Mouse (Mus musculus): Measurements from ENCODE around the gene Abtb1. TPM values are rescaled to one million over a fixed set of nuclear protein-coding genes. Genes with fewer than 3 reads are reported as not detected.

The Abtb1 gene
- polyA plus RNA-seq, 1 experiment from 2014 or later = 23.7 TPM

- WGBS = 71% methylated on average over 3 of the region's 3 CpGs
- H3K9me3 ChIP-seq = no peaks in the 10 kb centered on the region
- H3K4me1 ChIP-seq = peaks cover 18% of the 10 kb centered on the region
- H3K27ac ChIP-seq (replicated peaks) = no peak overlapping the region
- ATAC-seq (ENCODE audit: extremely low read depth, insufficient number of reproducible peaks, low FRiP score, low TSS enrichment) = no peak
- no peak overlapping the region for H3K4me3 ChIP-seq
- H3K27me3 ChIP-seq (replicated peaks) = no peaks in the 10 kb centered on the region
- H3K4me2 ChIP-seq = no peak overlapping the region
- H3K36me3 ChIP-seq = no peaks in the 10 kb centered on the region
- no peak overlapping the region for H3K9ac ChIP-seq
Observed at GRCm38 (mm10) chr6:88815036-88815435, 26.7 kb downstream of the Abtb1 start.

- Histone ChIP-seq H3K36me3 (no peaks in the 10 kb centered on the region), H3K27ac (replicated peaks) (no peak overlapping the region), H3K4me1 (peaks cover 26% of the 10 kb centered on the region), H3K9me3 (no peaks in the 10 kb centered on the region), H3K4me3 (no peak overlapping the region), H3K4me2 (no peak overlapping the region), H3K9ac (no peak overlapping the region), H3K27me3 (replicated peaks) (no peaks in the 10 kb centered on the region)
- 69% methylated on average over 10 of the region's 10 CpGs for WGBS
- no peak for ATAC-seq (ENCODE audit: extremely low read depth, insufficient number of reproducible peaks, low FRiP score, low TSS enrichment)
Observed at GRCm38 (mm10) chr6:88813832-88814231, 28.0 kb downstream of the Abtb1 start.

- Histone ChIP-seq H3K9ac (no peak overlapping the region), H3K4me2 (no peak overlapping the region), H3K27me3 (replicated peaks) (no peaks in the 10 kb centered on the region), H3K36me3 (no peaks in the 10 kb centered on the region), H3K9me3 (no peaks in the 10 kb centered on the region), H3K4me1 (peaks cover 26% of the 10 kb centered on the region), H3K4me3 (no peak overlapping the region), H3K27ac (replicated peaks) (no peak overlapping the region)
- 72% methylated on average over 3 of the region's 3 CpGs for WGBS
- no peak for ATAC-seq (ENCODE audit: extremely low read depth, insufficient number of reproducible peaks, low FRiP score, low TSS enrichment)
Observed at GRCm38 (mm10) chr6:88812886-88813285, 28.9 kb downstream of the Abtb1 start.

GRCm38 (mm10) chr6:88811880-88812400 is 29.8 kb downstream of the Abtb1 start:
- H3K9me3 ChIP-seq = no peaks in the 10 kb centered on the region
- 53% methylated on average over 7 of the region's 7 CpGs for WGBS
- no peaks in the 10 kb centered on the region for H3K27me3 ChIP-seq (replicated peaks)
- H3K4me2 ChIP-seq = no peak overlapping the region
- 0 out of 2 replicates have a peak overlapping the region, but pooled peaks have one; percentile 20 for H3K27ac ChIP-seq (replicated peaks)
- ATAC-seq (ENCODE audit: extremely low read depth, insufficient number of reproducible peaks, low FRiP score, low TSS enrichment) = no peak
- H3K9ac ChIP-seq = no peak overlapping the region
- H3K4me1 ChIP-seq = peaks cover 26% of the 10 kb centered on the region
- no peak overlapping the region for H3K4me3 ChIP-seq
- no peaks in the 10 kb centered on the region for H3K36me3 ChIP-seq

- Histone ChIP-seq H3K4me2 (no peak overlapping the region), H3K27me3 (replicated peaks) (no peaks in the 10 kb centered on the region), H3K36me3 (no peaks in the 10 kb centered on the region), H3K9me3 (no peaks in the 10 kb centered on the region), H3K27ac (replicated peaks) (0 out of 2 replicates have a peak overlapping the region, but pooled peaks have one; percentile 20), H3K9ac (no peak overlapping the region), H3K4me1 (peaks cover 26% of the 10 kb centered on the region), H3K4me3 (no peak overlapping the region)
- ATAC-seq (ENCODE audit: extremely low read depth, insufficient number of reproducible peaks, low FRiP score, low TSS enrichment) = no peak
- WGBS = 22% methylated on average over 6 of the region's 7 CpGs
Observed at GRCm38 (mm10) chr6:88811396-88811795, 30.4 kb downstream of the Abtb1 start.

GRCm38 (mm10) chr6:88810291-88810690 is 31.5 kb downstream of the Abtb1 start:
- Histone ChIP-seq H3K4me1 (peaks cover 26% of the 10 kb centered on the region), H3K27me3 (replicated peaks) (no peaks in the 10 kb centered on the region), H3K27ac (replicated peaks) (no peak overlapping the region), H3K36me3 (no peaks in the 10 kb centered on the region), H3K9ac (no peak overlapping the region), H3K4me2 (no peak overlapping the region), H3K9me3 (no peaks in the 10 kb centered on the region), H3K4me3 (no peak overlapping the region)
- ATAC-seq (ENCODE audit: extremely low read depth, insufficient number of reproducible peaks, low FRiP score, low TSS enrichment) = no peak
- 61% methylated on average over 3 of the region's 3 CpGs for WGBS

- no peak overlapping the region for H3K4me3 ChIP-seq
- H3K27ac ChIP-seq (replicated peaks) = 0 out of 2 replicates have a peak overlapping the region, but pooled peaks have one; percentile 5
- no peak for ATAC-seq (ENCODE audit: extremely low read depth, insufficient number of reproducible peaks, low FRiP score, low TSS enrichment)
- peak overlapping the region; percentile 41; the same call in 1 of the 2 replicates for H3K9ac ChIP-seq
- 50% methylated on average over 23 of the region's 23 CpGs for WGBS
- H3K4me2 ChIP-seq = no peak overlapping the region
- no peaks in the 10 kb centered on the region for H3K9me3 ChIP-seq
- H3K27me3 ChIP-seq (replicated peaks) = no peaks in the 10 kb centered on the region
- H3K36me3 ChIP-seq = no peaks in the 10 kb centered on the region
- H3K4me1 ChIP-seq = peaks cover 26% of the 10 kb centered on the region
Observed at GRCm38 (mm10) chr6:88809091-88810037, 32.4 kb downstream of the Abtb1 start.

GRCm38 (mm10) chr6:88804966-88805577 is 36.7 kb downstream of the Abtb1 start:
- Histone ChIP-seq H3K4me1 (peaks cover 41% of the 10 kb centered on the region), H3K27me3 (replicated peaks) (no peaks in the 10 kb centered on the region), H3K9me3 (no peaks in the 10 kb centered on the region), H3K4me3 (no peak overlapping the region), H3K27ac (replicated peaks) (no peak overlapping the region), H3K9ac (no peak overlapping the region), H3K4me2 (no peak overlapping the region), H3K36me3 (no peaks in the 10 kb centered on the region)
- 87% methylated on average over 17 of the region's 17 CpGs for WGBS
- ATAC-seq (ENCODE audit: extremely low read depth, insufficient number of reproducible peaks, low FRiP score, low TSS enrichment) = no peak

- ATAC-seq (ENCODE audit: extremely low read depth, insufficient number of reproducible peaks, low FRiP score, low TSS enrichment) = 0 out of 2 replicates have a peak, but pooled peaks have one; percentile 23
- Histone ChIP-seq H3K4me1 (peaks cover 32% of the 10 kb centered on the region), H3K9ac (no peak overlapping the region), H3K9me3 (no peaks in the 10 kb centered on the region), H3K4me3 (no peak overlapping the region), H3K27ac (replicated peaks) (no peak overlapping the region), H3K4me2 (no peak overlapping the region), H3K27me3 (replicated peaks) (no peaks in the 10 kb centered on the region), H3K36me3 (no peaks in the 10 kb centered on the region)
- 42% methylated on average over 4 of the region's 4 CpGs for WGBS
Observed at GRCm38 (mm10) chr6:88803957-88804695, 37.7 kb downstream of the Abtb1 start.

GRCm38 (mm10) chr6:88803051-88803450 is 38.7 kb downstream of the Abtb1 start:
- no peak for ATAC-seq (ENCODE audit: extremely low read depth, insufficient number of reproducible peaks, low FRiP score, low TSS enrichment)
- no peak overlapping the region for H3K4me2 ChIP-seq
- no peak overlapping the region for H3K4me3 ChIP-seq
- H3K27ac ChIP-seq (replicated peaks) = no peak overlapping the region
- 67% methylated on average over 7 of the region's 7 CpGs for WGBS
- no peaks in the 10 kb centered on the region for H3K9me3 ChIP-seq
- no peaks in the 10 kb centered on the region for H3K27me3 ChIP-seq (replicated peaks)
- no peaks in the 10 kb centered on the region for H3K36me3 ChIP-seq
- peaks cover 30% of the 10 kb centered on the region for H3K4me1 ChIP-seq
- no peak overlapping the region for H3K9ac ChIP-seq

- Histone ChIP-seq H3K4me2 (no peak overlapping the region), H3K9me3 (no peaks in the 10 kb centered on the region), H3K9ac (no peak overlapping the region), H3K4me3 (no peak overlapping the region), H3K4me1 (peaks cover 30% of the 10 kb centered on the region), H3K27me3 (replicated peaks) (no peaks in the 10 kb centered on the region), H3K27ac (replicated peaks) (peak overlapping the region; percentile 42), H3K36me3 (no peaks in the 10 kb centered on the region)
- 0 out of 2 replicates have a peak, but pooled peaks have one; percentile 30 for ATAC-seq (ENCODE audit: extremely low read depth, insufficient number of reproducible peaks, low FRiP score, low TSS enrichment)
- 14% methylated on average over 3 of the region's 3 CpGs for WGBS
Observed at GRCm38 (mm10) chr6:88800735-88801134, 41.0 kb downstream of the Abtb1 start.

Measured in heart, embryonic 13.5 days (tissue).